Mouse (Mus musculus): ENCODE measurements at regions not wholly inside any gene's neighbourhood (a gene's known extent, or its start where the extent isn't known, plus 50 kb on each side); places are given as distances from the start of the nearest gene placed in this dataset.
"Not testable (repeated sequence)": the region's sequence is repeated elsewhere in the genome, so short reads cannot be mapped to it uniquely, and the experiment has no call there.

GRCm38 (mm10) chrX:103532620-103533199 lies 97.7 kb upstream of the Zcchc13 start:
- not testable (repeated sequence) for H3K4me1 ChIP-seq (ENCODE audit: control insufficient read depth, insufficient read depth, low read length); H3K36me3 ChIP-seq (ENCODE audit: control insufficient read depth, insufficient read depth, low read length); H3K4me3 ChIP-seq (ENCODE audit: insufficient read depth, low read depth, low read length); H3K27me3 ChIP-seq (replicated peaks; ENCODE audit: control insufficient read depth, insufficient read depth, low read length); H3K27ac ChIP-seq (ENCODE audit: insufficient read depth, low read depth, low read length); DNase-seq
- 38% methylated on average over 1 of the region's 2 CpGs for WGBS

GRCm38 (mm10) chrX:103533306-103533705 lies 97.1 kb upstream of the Zcchc13 start:
- Histone ChIP-seq H3K27me3 (replicated peaks; ENCODE audit: control insufficient read depth, insufficient read depth, low read length) (no peaks in the 10 kb centered on the region), H3K36me3 (ENCODE audit: control insufficient read depth, insufficient read depth, low read length) (no peaks in the 10 kb centered on the region), H3K4me3 (ENCODE audit: insufficient read depth, low read depth, low read length) (no peak overlapping the region), H3K4me1 (ENCODE audit: control insufficient read depth, insufficient read depth, low read length) (no peaks in the 10 kb centered on the region; the same call in 1 of the 2 replicates), H3K27ac (ENCODE audit: insufficient read depth, low read depth, low read length) (no peak overlapping the region)
- TF ChIP-seq CTCF (conservative IDR thresholded peaks at IDR 0.05; ENCODE audit: insufficient read depth, insufficient read length, low read depth, low read length): no peak
- no peak for TF ChIP-seq POLR2A (IDR thresholded peaks at IDR 0.05; ENCODE audit: low read depth, low read length)
- DNase-seq: peak; percentile 20
- WGBS: 39% methylated on average over 11 of the region's 11 CpGs

GRCm38 (mm10) chrX:103533831-103534230 lies 96.6 kb upstream of the Zcchc13 start:
- H3K27me3 ChIP-seq (replicated peaks; ENCODE audit: control insufficient read depth, insufficient read depth, low read length): no peaks in the 10 kb centered on the region
- no peak overlapping the region for H3K27ac ChIP-seq (ENCODE audit: insufficient read depth, low read depth, low read length)
- H3K36me3 ChIP-seq (ENCODE audit: control insufficient read depth, insufficient read depth, low read length): no peaks in the 10 kb centered on the region
- TF ChIP-seq CTCF (conservative IDR thresholded peaks at IDR 0.05; ENCODE audit: insufficient read depth, insufficient read length, low read depth, low read length) (no peak), POLR2A (IDR thresholded peaks at IDR 0.05; ENCODE audit: low read depth, low read length) (no peak)
- no peak overlapping the region for H3K4me3 ChIP-seq (ENCODE audit: insufficient read depth, low read depth, low read length)
- 57% methylated on average over 1 of the region's 1 CpGs for WGBS
- no peak for DNase-seq
- H3K4me1 ChIP-seq (ENCODE audit: control insufficient read depth, insufficient read depth, low read length): no peaks in the 10 kb centered on the region; the same call in 1 of the 2 replicates

- WGBS: 43% methylated on average over 5 of the region's 5 CpGs
- peak; percentile 73 for DNase-seq
- no peaks in the 10 kb centered on the region for H3K27me3 ChIP-seq (replicated peaks; ENCODE audit: control insufficient read depth, insufficient read depth, low read length)
- H3K36me3 ChIP-seq (ENCODE audit: control insufficient read depth, insufficient read depth, low read length): no peaks in the 10 kb centered on the region
- no peak overlapping the region for H3K4me3 ChIP-seq (ENCODE audit: insufficient read depth, low read depth, low read length)
- H3K4me1 ChIP-seq (ENCODE audit: control insufficient read depth, insufficient read depth, low read length): peaks cover 7% of the 10 kb centered on the region; the same call in 1 of the 2 replicates
- TF ChIP-seq CTCF (conservative IDR thresholded peaks at IDR 0.05; ENCODE audit: insufficient read depth, insufficient read length, low read depth, low read length) (no peak), POLR2A (IDR thresholded peaks at IDR 0.05; ENCODE audit: low read depth, low read length) (no peak)
- peak overlapping the region; percentile 99 for H3K27ac ChIP-seq (ENCODE audit: insufficient read depth, low read depth, low read length)
Observed at GRCm38 (mm10) chrX:103546490-103547202, 83.7 kb upstream of the Zcchc13 start.

- no peaks in the 10 kb centered on the region for H3K36me3 ChIP-seq (ENCODE audit: control insufficient read depth, insufficient read depth, low read length)
- H3K27ac ChIP-seq (ENCODE audit: insufficient read depth, low read depth, low read length): peak overlapping the region; percentile 88
- 42% methylated on average over 14 of the region's 14 CpGs for WGBS
- no peaks in the 10 kb centered on the region for H3K27me3 ChIP-seq (replicated peaks; ENCODE audit: control insufficient read depth, insufficient read depth, low read length)
- H3K4me3 ChIP-seq (ENCODE audit: insufficient read depth, low read depth, low read length): no peak overlapping the region
- TF ChIP-seq POLR2A (IDR thresholded peaks at IDR 0.05; ENCODE audit: low read depth, low read length) (no peak), CTCF (conservative IDR thresholded peaks at IDR 0.05; ENCODE audit: insufficient read depth, insufficient read length, low read depth, low read length) (no peak)
- peaks cover 8% of the 10 kb centered on the region for H3K4me1 ChIP-seq (ENCODE audit: control insufficient read depth, insufficient read depth, low read length)
- peak; percentile 83 for DNase-seq
Observed at GRCm38 (mm10) chrX:103551304-103551703, 79.1 kb upstream of the Zcchc13 start.

- Histone ChIP-seq H3K36me3 (ENCODE audit: control insufficient read depth, insufficient read depth, low read length) (no peaks in the 10 kb centered on the region), H3K27me3 (replicated peaks; ENCODE audit: control insufficient read depth, insufficient read depth, low read length) (no peaks in the 10 kb centered on the region), H3K27ac (ENCODE audit: insufficient read depth, low read depth, low read length) (no peak overlapping the region), H3K4me1 (ENCODE audit: control insufficient read depth, insufficient read depth, low read length) (peaks cover 17% of the 10 kb centered on the region), H3K4me3 (ENCODE audit: insufficient read depth, low read depth, low read length) (no peak overlapping the region)
- no peak for DNase-seq
- TF ChIP-seq CTCF (conservative IDR thresholded peaks at IDR 0.05; ENCODE audit: insufficient read depth, insufficient read length, low read depth, low read length): no peak
- TF ChIP-seq POLR2A (IDR thresholded peaks at IDR 0.05; ENCODE audit: low read depth, low read length): no peak
- 92% methylated on average over 3 of the region's 3 CpGs for WGBS
Observed at GRCm38 (mm10) chrX:103553196-103553595, 77.2 kb upstream of the Zcchc13 start.

- H3K27me3 ChIP-seq (replicated peaks; ENCODE audit: control insufficient read depth, insufficient read depth, low read length): no peaks in the 10 kb centered on the region
- no peak overlapping the region for H3K4me3 ChIP-seq (ENCODE audit: insufficient read depth, low read depth, low read length)
- TF ChIP-seq CTCF (conservative IDR thresholded peaks at IDR 0.05; ENCODE audit: insufficient read depth, insufficient read length, low read depth, low read length) (no peak), POLR2A (IDR thresholded peaks at IDR 0.05; ENCODE audit: low read depth, low read length) (no peak)
- H3K27ac ChIP-seq (ENCODE audit: insufficient read depth, low read depth, low read length): no peak overlapping the region
- peaks cover 17% of the 10 kb centered on the region for H3K4me1 ChIP-seq (ENCODE audit: control insufficient read depth, insufficient read depth, low read length)
- DNase-seq: no peak
- WGBS: 91% methylated on average over 3 of the region's 3 CpGs
- no peaks in the 10 kb centered on the region for H3K36me3 ChIP-seq (ENCODE audit: control insufficient read depth, insufficient read depth, low read length)
Observed at GRCm38 (mm10) chrX:103553605-103554004, 76.8 kb upstream of the Zcchc13 start.

GRCm38 (mm10) chrX:103555041-103555986 lies 75.1 kb upstream of the Zcchc13 start:
- H3K27me3 ChIP-seq (replicated peaks; ENCODE audit: control insufficient read depth, insufficient read depth, low read length); H3K4me3 ChIP-seq (ENCODE audit: insufficient read depth, low read depth, low read length); DNase-seq; H3K27ac ChIP-seq (ENCODE audit: insufficient read depth, low read depth, low read length); H3K36me3 ChIP-seq (ENCODE audit: control insufficient read depth, insufficient read depth, low read length): not testable (repeated sequence)
- H3K4me1 ChIP-seq (ENCODE audit: control insufficient read depth, insufficient read depth, low read length): peaks cover 17% of the 10 kb centered on the region
- WGBS: 64% methylated on average over 4 of the region's 5 CpGs
